Mouse (Mus musculus): ENCODE measurements around the gene Kti12. TPM values are rescaled to one million over a fixed set of nuclear protein-coding genes. Genes with fewer than 3 reads are reported as not detected.

Kti12 gene
- polyA plus RNA-seq, 1 experiment from 2014 or later: 52.5 TPM

GRCm38 (mm10) chr4:108834971-108835311 is 12.6 kb upstream of the Kti12 start:
- WGBS: under 1% methylated on average over 15 of the region's 15 CpGs
- no peaks in the 10 kb centered on the region for H3K27me3 ChIP-seq (ENCODE audit: insufficient read depth, poor library complexity, severe bottlenecking)
- H3K4me1 ChIP-seq (replicated peaks): peaks cover 37% of the 10 kb centered on the region
- H3K4me3 ChIP-seq: peak overlapping the region; percentile 98
- H3K36me3 ChIP-seq: peaks cover 5% of the 10 kb centered on the region
- H3K27ac ChIP-seq: peak overlapping the region; percentile 100
- no peak for DNase-seq (ENCODE audit: low spot score)
- no peaks in the 10 kb centered on the region for H3K9me3 ChIP-seq

GRCm38 (mm10) chr4:108835496-108835895 is 12.1 kb upstream of the Kti12 start:
- 69% methylated on average over 3 of the region's 3 CpGs for WGBS
- peak overlapping the region; percentile 100 for H3K27ac ChIP-seq
- H3K4me3 ChIP-seq: peak overlapping the region; percentile 98

GRCm38 (mm10) chr4:108838031-108838430 is 9.6 kb upstream of the Kti12 start:
- 93% methylated on average over 4 of the region's 4 CpGs for WGBS
- no peak overlapping the region for H3K4me3 ChIP-seq
- no peaks in the 10 kb centered on the region for H3K27me3 ChIP-seq (ENCODE audit: insufficient read depth, poor library complexity, severe bottlenecking)
- H3K4me1 ChIP-seq (replicated peaks): peaks cover 21% of the 10 kb centered on the region
- DNase-seq (ENCODE audit: low spot score): no peak
- H3K27ac ChIP-seq: no peak overlapping the region
- no peaks in the 10 kb centered on the region for H3K9me3 ChIP-seq
- H3K36me3 ChIP-seq: peaks cover 20% of the 10 kb centered on the region

More at GRCm38 (mm10) chr4:108835496-108835895, 12.1 kb upstream of the Kti12 start:
- Histone ChIP-seq H3K9me3 (no peaks in the 10 kb centered on the region), H3K27me3 (ENCODE audit: insufficient read depth, poor library complexity, severe bottlenecking) (no peaks in the 10 kb centered on the region), H3K4me1 (replicated peaks) (peaks cover 37% of the 10 kb centered on the region), H3K36me3 (peaks cover 5% of the 10 kb centered on the region)
- no peak for DNase-seq (ENCODE audit: low spot score)

- no peak overlapping the region for H3K27ac ChIP-seq
- H3K4me1 ChIP-seq (replicated peaks): peaks cover 12% of the 10 kb centered on the region
- H3K9me3 ChIP-seq: no peaks in the 10 kb centered on the region
- peaks cover 20% of the 10 kb centered on the region for H3K36me3 ChIP-seq
- no peak overlapping the region for H3K4me3 ChIP-seq
- 87% methylated on average over 7 of the region's 7 CpGs for WGBS
- DNase-seq (ENCODE audit: low spot score): no peak
- H3K27me3 ChIP-seq (ENCODE audit: insufficient read depth, poor library complexity, severe bottlenecking): no peaks in the 10 kb centered on the region
Measured at GRCm38 (mm10) chr4:108841920-108842578, 5.5 kb upstream of the Kti12 start.

- no peaks in the 10 kb centered on the region for H3K9me3 ChIP-seq
- peak overlapping the region; percentile 75 for H3K27ac ChIP-seq
- peaks cover 17% of the 10 kb centered on the region for H3K4me1 ChIP-seq (replicated peaks)
- H3K4me3 ChIP-seq: no peak overlapping the region
- peaks cover 20% of the 10 kb centered on the region for H3K36me3 ChIP-seq
- DNase-seq (ENCODE audit: low spot score): no peak
- H3K27me3 ChIP-seq (ENCODE audit: insufficient read depth, poor library complexity, severe bottlenecking): no peaks in the 10 kb centered on the region
Measured at GRCm38 (mm10) chr4:108843336-108843735, 4.2 kb upstream of the Kti12 start.

GRCm38 (mm10) chr4:108845824-108846569 is 1.6 kb upstream of the Kti12 start:
- DNase-seq (ENCODE audit: low spot score): no peak
- WGBS: 90% methylated on average over 5 of the region's 5 CpGs

GRCm38 (mm10) chr4:108848505-108848848 is 892 bp downstream of the Kti12 start, which contains the start of gene A730015C16Rik:
A730015C16Rik (minus strand) TSS chr4:108848619.
- no peak for DNase-seq (ENCODE audit: low spot score)

More at GRCm38 (mm10) chr4:108845824-108846569, 1.6 kb upstream of the Kti12 start:
- Histone ChIP-seq H3K36me3 (peaks cover 31% of the 10 kb centered on the region), H3K27ac (no peak overlapping the region), H3K9me3 (no peaks in the 10 kb centered on the region), H3K4me3 (no peak overlapping the region), H3K27me3 (ENCODE audit: insufficient read depth, poor library complexity, severe bottlenecking) (no peaks in the 10 kb centered on the region), H3K4me1 (replicated peaks) (peaks cover 33% of the 10 kb centered on the region)

GRCm38 (mm10) chr4:108866806-108867205 is 19.2 kb downstream of the Kti12 start:
- no peaks in the 10 kb centered on the region for H3K27me3 ChIP-seq (ENCODE audit: insufficient read depth, poor library complexity, severe bottlenecking)
- H3K9me3 ChIP-seq: no peaks in the 10 kb centered on the region
- H3K4me3 ChIP-seq: no peak overlapping the region
- no peak overlapping the region for H3K27ac ChIP-seq
- no peaks in the 10 kb centered on the region for H3K4me1 ChIP-seq (replicated peaks)
- no peak for DNase-seq (ENCODE audit: low spot score)
- WGBS: 87% methylated on average over 7 of the region's 7 CpGs
- peaks cover 29% of the 10 kb centered on the region for H3K36me3 ChIP-seq

More at GRCm38 (mm10) chr4:108848505-108848848, 892 bp downstream of the Kti12 start, which contains the start of gene A730015C16Rik:
- H3K27ac ChIP-seq: peak within 1 kb of the TSS; percentile 89
- no peaks in the 10 kb centered on the region for H3K27me3 ChIP-seq (ENCODE audit: insufficient read depth, poor library complexity, severe bottlenecking)
- H3K36me3 ChIP-seq: peaks cover 33% of the 10 kb centered on the region
- H3K9me3 ChIP-seq: no peaks in the 10 kb centered on the region
- H3K4me1 ChIP-seq (replicated peaks): peaks cover 27% of the 10 kb centered on the region
- peak within 1 kb of the TSS; percentile 91 for H3K4me3 ChIP-seq
- WGBS: 14% methylated on average over 20 of the region's 20 CpGs

- Histone ChIP-seq H3K4me1 (replicated peaks) (no peaks in the 10 kb centered on the region), H3K27ac (no peak overlapping the region), H3K36me3 (0 out of 2 replicates have a peak, but pooled peaks cover under 1% of the 10 kb centered on the region), H3K4me3 (no peak overlapping the region), H3K9me3 (no peaks in the 10 kb centered on the region), H3K27me3 (ENCODE audit: insufficient read depth, poor library complexity, severe bottlenecking) (no peaks in the 10 kb centered on the region)
- peak; percentile 77 for DNase-seq (ENCODE audit: low spot score)
- 36% methylated on average over 10 of the region's 10 CpGs for WGBS
Measured at GRCm38 (mm10) chr4:108869730-108870374, 22.3 kb downstream of the Kti12 start.

- Histone ChIP-seq H3K4me3 (no peak overlapping the region), H3K9me3 (no peaks in the 10 kb centered on the region), H3K27me3 (ENCODE audit: insufficient read depth, poor library complexity, severe bottlenecking) (0 out of 2 replicates have a peak, but pooled peaks cover 8% of the 10 kb centered on the region), H3K27ac (no peak overlapping the region), H3K4me1 (replicated peaks) (peaks cover 2% of the 10 kb centered on the region; the same call in 1 of the 2 replicates), H3K36me3 (no peaks in the 10 kb centered on the region)
- 80% methylated on average over 5 of the region's 5 CpGs for WGBS
- no peak for DNase-seq (ENCODE audit: low spot score)
Measured at GRCm38 (mm10) chr4:108873746-108874145, 26.2 kb downstream of the Kti12 start.

- WGBS: 81% methylated on average over 6 of the region's 6 CpGs
- no peak for DNase-seq (ENCODE audit: low spot score)
- Histone ChIP-seq H3K36me3 (no peaks in the 10 kb centered on the region), H3K9me3 (no peaks in the 10 kb centered on the region), H3K27me3 (ENCODE audit: insufficient read depth, poor library complexity, severe bottlenecking) (peaks cover 21% of the 10 kb centered on the region), H3K4me1 (replicated peaks) (peaks cover 15% of the 10 kb centered on the region; the same call in 1 of the 2 replicates), H3K4me3 (no peak overlapping the region), H3K27ac (no peak overlapping the region)
Measured at GRCm38 (mm10) chr4:108877901-108878300, 30.3 kb downstream of the Kti12 start.

GRCm38 (mm10) chr4:108878963-108879822 is 31.6 kb downstream of the Kti12 start, which contains the start of gene Rab3b:
Rab3b (plus strand) TSS chr4:108879063.
- H3K4me1 ChIP-seq (replicated peaks): peaks cover 20% of the 10 kb centered on the region; the same call in 1 of the 2 replicates
- H3K9me3 ChIP-seq: no peaks in the 10 kb centered on the region
- peaks cover 21% of the 10 kb centered on the region for H3K27me3 ChIP-seq (ENCODE audit: insufficient read depth, poor library complexity, severe bottlenecking)
- DNase-seq (ENCODE audit: low spot score): peak; percentile 78
- H3K4me3 ChIP-seq: peak within 1 kb of the TSS; percentile 77
- peak within 1 kb of the TSS; percentile 86 for H3K27ac ChIP-seq
- H3K36me3 ChIP-seq: no peaks in the 10 kb centered on the region
- WGBS: under 1% methylated on average over 46 of the region's 46 CpGs
